Mouse (Mus musculus) embryonic facial prominence, embryonic 11.5 days (tissue): Measurements from ENCODE around the gene Glra1. TPM values are rescaled to one million over a fixed set of nuclear protein-coding genes. Genes with fewer than 3 reads are reported as not detected.
A peak's percentile ranks its signal among the peaks of the same experiment; 100 is the strongest.
"Not testable (repeated sequence)": the region's sequence is repeated elsewhere in the genome, so short reads cannot be mapped to it uniquely, and the experiment has no call there.

Experiments used
- ATAC-seq: fragments of 200-750 bp; cut with Nextera tagmentation; replicated peaks from 2 replicates; pipeline ENCODE4 v1.8.0; 2017; ENCODE audit warnings: low read depth; ENCODE audit not compliant: insufficient number of reproducible peaks, low FRiP score, low TSS enrichment
- DNase-seq: peaks from one replicate; pipeline ENCODE4 v3.0.0-alpha.2; 2015; ENCODE audit warnings: low spot score
- H3K27ac ChIP-seq: fragments of 300-500 bp; sonication (generic); replicated peaks from 2 replicates; pipeline ENCODE4 v1.5.1; 2014; ENCODE audit warnings: mild to moderate bottlenecking, low read depth, low read length, control low read depth
- H3K27me3 ChIP-seq: fragments of 300-500 bp; sonication (generic); 2 replicates; pipeline ENCODE4 v1.6.1; 2014; ENCODE audit warnings: mild to moderate bottlenecking, low read length, moderate library complexity, mixed read lengths; ENCODE audit not compliant: control insufficient read depth, insufficient read depth
- H3K36me3 ChIP-seq: fragments of 300-500 bp; sonication (generic); replicated peaks from 2 replicates; pipeline ENCODE4 v1.6.1; 2014; ENCODE audit warnings: low read depth, mild to moderate bottlenecking, low read length, moderate library complexity, mixed read lengths; ENCODE audit not compliant: control insufficient read depth, insufficient read depth
- H3K4me1 ChIP-seq: fragments of 300-500 bp; sonication (generic); 2 replicates; pipeline ENCODE4 v1.6.1; 2014; ENCODE audit warnings: low read length, mixed read lengths; ENCODE audit not compliant: control insufficient read depth, insufficient read depth
- H3K4me2 ChIP-seq: fragments of 300-500 bp; sonication (generic); 2 replicates; pipeline ENCODE4 v1.6.1; 2014; ENCODE audit warnings: low read depth, mild to moderate bottlenecking, control low read depth, low read length, moderate library complexity
- H3K4me3 ChIP-seq: fragments of 300-500 bp; sonication (generic); 2 replicates; pipeline ENCODE4 v1.5.1; 2014; ENCODE audit warnings: low read depth, low read length, control low read depth
- H3K9ac ChIP-seq: fragments of 300-500 bp; sonication (generic); replicated peaks from 2 replicates; pipeline ENCODE4 v1.6.1; 2014; ENCODE audit warnings: mild to moderate bottlenecking, control low read depth, low read length
- H3K9me3 ChIP-seq: fragments of 300-500 bp; sonication (generic); replicated peaks from 2 replicates; pipeline ENCODE4 v1.6.1; 2016; ENCODE audit warnings: mild to moderate bottlenecking, low read length, inconsistent platforms, mixed read lengths; ENCODE audit not compliant: control insufficient read depth
- WGBS: fragments of 180-500 bp; shearing (Covaris S2); extraction: QIAGEN DNeasy Blood & Tissue Kit; methylation state at CpG from one replicate; pipeline ENCODE4 v1.1.7; 2014; 5-methylcytosine and 5-hydroxymethylcytosine counted together
- polyA plus RNA-seq: library from polyadenylated mRNA; unstranded; fragments of >200 nt; fragmentation: Nextera tagmentation; extraction: Ambion mirVana; gene quantifications from 2 replicates; pipeline ENCODE4 v1.2.1, GENCODE M21; 2014

The Glra1 gene
- polyA plus RNA-seq, result 0.28 TPM in 1 of 2 replicates, not detected in the other

DNA sequence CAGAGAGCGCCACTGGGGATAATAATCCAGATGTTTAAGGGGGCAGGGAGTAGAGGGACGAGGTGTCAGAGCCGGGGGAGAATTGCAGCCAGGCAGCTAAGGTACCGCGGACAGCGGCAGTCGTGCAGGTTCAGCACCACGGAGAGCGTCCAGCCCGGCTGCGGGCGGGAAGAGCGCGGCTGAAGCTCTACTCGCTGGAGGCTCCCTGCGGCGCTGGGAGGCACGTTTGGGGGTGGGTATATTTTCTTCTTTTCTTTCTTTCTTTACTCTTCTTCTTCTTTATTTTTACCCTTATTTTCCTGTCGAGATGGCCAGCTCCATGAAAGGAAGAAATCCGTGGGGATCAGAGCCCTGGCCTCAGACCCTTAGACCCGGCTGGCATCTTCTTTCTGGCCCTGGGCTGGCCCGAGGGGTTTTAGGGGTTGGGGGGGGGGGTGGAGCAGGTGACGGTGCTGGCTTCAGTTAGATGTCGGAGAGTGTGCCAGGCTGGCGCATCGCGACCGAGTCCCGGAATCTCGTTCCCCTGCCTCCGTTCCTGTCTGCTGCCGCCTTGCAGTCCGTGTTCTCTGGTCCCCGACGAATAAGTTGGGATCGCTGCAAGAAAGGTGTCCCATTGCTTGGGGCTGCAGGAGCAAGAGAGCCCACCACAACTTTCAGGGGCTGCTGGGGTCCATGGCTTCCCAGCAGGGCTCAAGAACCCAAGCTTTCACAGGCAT is at the start of gene Glra1:
TSS of gene Glra1 (minus strand) at position 391 of the 716 bp plus-strand sequence.
- no peak within 1 kb of the TSS for H3K27ac ChIP-seq
- no peak within 1 kb of the TSS for H3K9ac ChIP-seq
- peaks cover 12% of the 10 kb centered on the region for H3K27me3 ChIP-seq
- no peak within 1 kb of the TSS for H3K4me2 ChIP-seq
- under 1% methylated on average over 36 of the region's 36 CpGs for WGBS
- H3K36me3 ChIP-seq, result no peaks in the 10 kb centered on the region
- no peaks in the 10 kb centered on the region for H3K9me3 ChIP-seq
- H3K4me1 ChIP-seq, result no peaks in the 10 kb centered on the region
- DNase-seq (peak; percentile 89), ATAC-seq (0 out of 2 replicates have a peak, but pooled peaks have one; percentile 39)
- H3K4me3 ChIP-seq, result peak within 1 kb of the TSS; percentile 22; the same call in 1 of the 2 replicates

GRCm38 (mm10) chr11:55636961-55637360 is 29.0 kb upstream of the Glra1 start:
- 64% methylated on average over 4 of the region's 4 CpGs for WGBS
- Histone ChIP-seq H3K36me3 (no peaks in the 10 kb centered on the region), H3K9me3 (no peaks in the 10 kb centered on the region), H3K4me2 (no peak overlapping the region), H3K4me1 (no peaks in the 10 kb centered on the region), H3K27me3 (no peaks in the 10 kb centered on the region), H3K9ac (no peak overlapping the region), H3K27ac (no peak overlapping the region), H3K4me3 (no peak overlapping the region)
- no peak for DNase-seq
- no peak for ATAC-seq

DNA sequence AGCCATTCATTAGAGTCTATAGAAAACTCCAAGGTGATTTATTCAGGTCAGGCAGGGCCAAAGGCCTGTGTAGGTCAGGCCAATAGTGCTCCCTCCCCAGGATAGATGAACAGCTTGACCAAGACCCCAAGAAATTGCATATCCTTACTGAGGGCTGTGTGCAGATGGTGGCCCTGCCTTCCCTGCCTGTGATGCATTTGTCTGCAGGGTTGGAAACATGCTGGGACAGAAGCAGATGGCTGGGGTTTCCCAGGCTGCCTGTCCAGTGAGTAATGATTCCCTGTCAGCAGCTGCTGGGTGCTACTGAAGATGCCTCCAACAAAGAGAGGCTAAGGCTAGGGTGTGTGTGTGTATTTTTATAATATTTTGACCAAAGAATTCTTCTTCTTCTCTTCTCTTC is 25.9 kb upstream of the Glra1 start:
- H3K9ac ChIP-seq, result no peak overlapping the region
- no peaks in the 10 kb centered on the region for H3K27me3 ChIP-seq
- H3K4me3 ChIP-seq, result no peak overlapping the region
- H3K27ac ChIP-seq, result no peak overlapping the region
- no peak for DNase-seq
- no peaks in the 10 kb centered on the region for H3K4me1 ChIP-seq
- no peaks in the 10 kb centered on the region for H3K36me3 ChIP-seq
- no peaks in the 10 kb centered on the region for H3K9me3 ChIP-seq
- H3K4me2 ChIP-seq, result no peak overlapping the region
- ATAC-seq, result no peak

DNA sequence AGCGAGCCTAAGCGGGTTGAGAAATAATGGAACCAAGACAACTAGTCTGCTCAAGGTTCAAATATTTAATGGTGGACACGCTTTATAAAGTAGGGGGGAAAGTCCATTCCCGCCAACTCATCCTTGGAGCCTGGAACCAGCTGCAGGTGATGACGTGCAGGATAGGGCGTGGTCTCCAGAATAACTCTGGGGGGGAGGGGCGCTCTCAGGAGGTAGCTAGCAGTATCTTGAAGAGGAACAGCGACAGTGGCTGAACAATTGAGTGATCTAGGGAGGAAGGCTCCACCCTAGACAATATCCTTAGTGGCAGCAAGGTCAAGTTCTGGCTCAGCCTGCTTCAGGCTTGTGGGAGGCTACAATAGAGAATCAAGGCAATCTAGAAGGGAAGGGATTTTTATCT is 6.6 kb upstream of the Glra1 start:
- not testable (repeated sequence) for ATAC-seq

GRCm38 (mm10) chr11:55608524-55608920 is 524 bp upstream of the Glra1 start:
- Histone ChIP-seq H3K4me1 (no peaks in the 10 kb centered on the region), H3K4me2 (no peak overlapping the region), H3K9ac (no peak overlapping the region), H3K27ac (no peak overlapping the region), H3K27me3 (peaks cover 12% of the 10 kb centered on the region), H3K36me3 (no peaks in the 10 kb centered on the region), H3K9me3 (no peaks in the 10 kb centered on the region), H3K4me3 (no peak overlapping the region)
- 1% methylated on average over 12 of the region's 12 CpGs for WGBS
- ATAC-seq (no peak), DNase-seq (no peak)

More for the DNA sequence above, 6.6 kb upstream of the Glra1 start:
- not testable (repeated sequence) for H3K9ac ChIP-seq, H3K4me3 ChIP-seq, H3K4me2 ChIP-seq, H3K27me3 ChIP-seq, H3K4me1 ChIP-seq, DNase-seq, H3K9me3 ChIP-seq, H3K27ac ChIP-seq, H3K36me3 ChIP-seq
- 70% methylated on average over 8 of the region's 8 CpGs for WGBS

DNA sequence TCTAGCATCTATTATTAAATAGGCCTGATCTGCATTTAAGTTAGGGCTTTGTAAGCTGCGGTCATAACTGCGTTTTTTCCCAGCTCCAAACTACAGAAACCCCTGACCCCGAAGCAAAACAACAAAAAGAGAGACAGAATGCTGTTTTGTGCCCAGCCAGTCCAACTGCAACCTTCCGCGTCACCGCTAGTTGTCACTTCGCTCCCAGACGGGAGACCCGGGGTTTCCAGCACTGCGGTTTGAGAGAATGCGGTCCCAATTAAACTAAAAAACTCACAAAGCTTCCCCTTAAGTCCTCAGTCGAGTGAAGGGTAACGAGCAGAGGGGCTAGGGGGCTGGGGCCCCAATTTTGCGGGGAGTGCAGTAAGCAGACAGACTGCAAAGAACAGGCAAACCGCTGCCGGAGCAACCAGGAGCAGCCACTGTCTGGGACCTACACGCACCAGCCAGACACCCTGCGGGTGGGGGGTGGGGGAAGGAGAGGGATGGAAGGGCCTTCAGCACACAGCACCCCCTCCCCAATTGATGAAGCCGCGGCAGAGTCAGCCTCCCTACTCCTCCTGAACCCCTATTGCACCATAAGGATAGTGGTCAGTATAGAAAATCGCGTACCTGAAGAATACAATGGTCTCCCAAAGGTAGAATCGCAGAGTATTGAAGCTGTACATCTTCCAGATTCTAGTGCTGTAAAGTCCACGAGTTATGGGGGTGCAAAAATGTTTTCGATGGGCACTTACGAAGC is 761 bp downstream of the Glra1 start:
- Histone ChIP-seq H3K9ac (no peak overlapping the region), H3K27ac (no peak overlapping the region), H3K36me3 (no peaks in the 10 kb centered on the region), H3K9me3 (no peaks in the 10 kb centered on the region), H3K4me1 (no peaks in the 10 kb centered on the region), H3K27me3 (peaks cover 12% of the 10 kb centered on the region), H3K4me3 (peak overlapping the region; percentile 22; the same call in 1 of the 2 replicates), H3K4me2 (no peak overlapping the region)
- DNase-seq (peak; percentile 28), ATAC-seq (0 out of 2 replicates have a peak, but pooled peaks have one; percentile 29)
- 5% methylated on average over 26 of the region's 26 CpGs for WGBS

DNA sequence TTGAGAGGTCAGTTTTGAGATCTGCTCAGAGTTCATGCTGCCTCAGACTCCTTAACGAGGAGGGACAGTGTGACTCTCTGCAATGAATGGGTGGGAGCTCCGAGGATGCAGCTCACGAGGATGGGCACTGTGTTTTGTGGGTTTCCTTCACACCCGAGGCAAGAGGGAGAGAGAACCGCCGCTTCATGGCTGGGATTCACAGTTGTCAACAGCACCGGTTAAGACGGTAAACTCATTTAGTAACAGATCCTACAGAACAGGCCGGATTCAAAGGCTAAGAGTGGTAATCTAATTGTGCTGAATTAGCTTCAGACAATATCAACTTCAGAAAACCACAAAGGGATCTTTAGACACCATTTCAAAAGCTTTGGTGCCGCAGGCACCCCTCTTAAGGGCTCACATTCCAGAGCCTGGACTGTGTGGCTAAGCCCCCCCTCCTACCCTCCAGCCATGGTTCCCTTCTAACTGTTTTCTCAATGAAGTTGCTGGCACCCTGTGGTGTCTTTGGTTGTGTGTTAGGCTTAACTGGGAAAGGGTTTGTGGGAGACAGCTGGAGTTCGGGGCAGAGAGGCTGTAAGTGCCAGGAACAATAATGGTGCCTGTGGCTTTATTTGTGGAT is 6.4 kb downstream of the Glra1 start:
- H3K4me1 ChIP-seq, result no peaks in the 10 kb centered on the region
- no peaks in the 10 kb centered on the region for H3K36me3 ChIP-seq
- DNase-seq (peak; percentile 6), ATAC-seq (no peak; the same call in 1 of the 2 replicates)
- H3K4me2 ChIP-seq, result no peak overlapping the region
- no peak overlapping the region for H3K9ac ChIP-seq
- no peak overlapping the region for H3K4me3 ChIP-seq
- H3K27ac ChIP-seq, result no peak overlapping the region
- H3K9me3 ChIP-seq, result no peaks in the 10 kb centered on the region
- no peaks in the 10 kb centered on the region for H3K27me3 ChIP-seq
- 1% methylated on average over 11 of the region's 11 CpGs for WGBS

DNA sequence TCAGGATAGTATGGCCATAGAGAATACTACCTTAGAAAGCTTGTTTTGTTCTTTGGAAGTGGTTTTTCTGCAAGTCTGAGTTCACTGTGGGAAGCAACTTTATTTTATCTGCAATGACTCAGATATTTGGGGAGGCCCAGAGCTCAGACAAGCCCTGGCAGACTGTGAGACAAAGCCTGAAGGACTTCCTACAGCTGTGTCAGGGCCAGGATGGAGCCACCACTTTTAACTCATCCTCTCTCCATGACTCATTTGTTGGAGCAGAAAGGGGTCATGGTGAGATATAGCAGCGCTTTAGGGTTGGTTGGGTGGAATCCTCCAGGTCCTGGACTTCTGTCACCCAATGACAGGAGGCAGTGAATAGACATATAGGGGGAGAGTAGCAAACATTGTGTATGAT is 12.3 kb downstream of the Glra1 start:
- DNase-seq (no peak), ATAC-seq (no peak)
- no peak overlapping the region for H3K27ac ChIP-seq
- H3K4me1 ChIP-seq, result no peaks in the 10 kb centered on the region
- no peak overlapping the region for H3K9ac ChIP-seq
- H3K36me3 ChIP-seq, result no peaks in the 10 kb centered on the region
- 82% methylated on average over 1 of the region's 1 CpGs for WGBS
- no peaks in the 10 kb centered on the region for H3K9me3 ChIP-seq
- H3K27me3 ChIP-seq, result no peaks in the 10 kb centered on the region
- H3K4me3 ChIP-seq, result no peak overlapping the region
- H3K4me2 ChIP-seq, result no peak overlapping the region
